Mouse (Mus musculus) spleen, embryonic (tissue): ENCODE measurements around the gene Pik3ap1.

Experiments
- CTCF ChIA-PET: fragments of 350-600 bp; sonication (Branson Sonifier 250); formaldehyde crosslinking; loops from one replicate; lab custom pipeline; 2022; lab: Charles Lee

Pik3ap1 gene

DNA sequence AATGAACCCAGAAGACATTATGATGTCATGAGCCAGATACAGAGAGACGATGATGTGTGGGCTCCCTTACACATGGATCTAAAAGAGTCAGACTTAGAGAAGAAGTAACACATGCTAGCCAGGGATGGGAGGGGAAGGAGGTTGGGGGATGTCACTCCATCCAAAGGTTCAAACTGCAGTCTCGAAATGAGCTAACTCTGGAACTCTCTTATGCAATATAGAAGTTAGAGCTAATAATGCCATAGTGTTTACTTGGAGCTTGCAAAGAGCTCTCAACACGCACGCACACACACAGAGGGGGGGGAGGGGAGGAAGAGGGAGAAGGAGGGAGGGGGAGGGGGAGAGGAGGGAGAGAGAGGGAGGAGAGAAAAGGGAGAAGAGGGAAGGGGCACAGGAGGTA lies 13.5 kb downstream of the Pik3ap1 start:
- CTCF ChIA-PET, result interaction anchor here (0.6 to 1.8 kb wide), 5 partner anchors 14 to 39 kb away, joined by 4 to 6 read pairs (median 4); no protein-coding TSS in a partner anchor

DNA sequence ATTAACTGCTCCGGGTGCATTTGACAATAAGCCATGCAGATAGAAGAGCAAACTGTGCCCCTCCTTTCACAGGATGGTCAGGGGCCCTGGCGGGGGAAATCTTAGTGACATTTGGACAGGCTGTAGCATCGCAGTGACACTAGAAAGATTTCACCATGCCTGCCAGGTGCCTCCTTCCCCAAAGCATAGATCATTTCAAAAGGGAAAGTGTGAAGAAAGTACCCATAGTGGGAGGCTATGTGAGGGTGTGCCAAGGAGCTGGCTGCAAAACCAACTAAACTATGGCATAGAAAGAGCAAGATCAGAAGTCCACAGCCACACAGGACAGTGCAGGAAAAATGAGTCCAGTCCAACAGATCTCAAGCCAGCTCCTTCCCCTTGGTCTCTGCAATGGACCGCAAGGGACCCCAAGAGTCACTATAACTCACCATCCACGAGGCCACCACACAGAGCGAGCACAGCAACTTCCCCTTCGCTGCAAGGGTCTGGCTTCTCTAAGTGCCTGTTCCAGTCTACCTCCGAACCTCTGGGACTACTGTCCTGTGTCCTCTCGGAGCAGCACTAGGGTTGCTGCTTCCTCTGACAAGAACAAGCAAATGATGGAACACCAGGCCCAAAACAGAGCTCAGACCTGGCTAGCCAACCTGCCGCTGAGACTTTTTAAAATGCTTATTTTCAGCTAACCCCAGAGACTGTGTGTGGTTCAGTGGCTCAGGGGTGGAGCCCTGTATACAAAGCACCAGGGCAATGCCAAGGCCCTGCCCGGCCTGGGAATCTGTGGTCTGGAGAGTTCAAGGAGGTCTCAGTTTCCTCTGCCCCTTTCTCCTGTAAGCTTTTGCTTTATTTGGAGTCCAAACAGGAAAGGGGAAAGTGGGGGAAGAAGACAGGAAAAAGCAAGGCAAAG lies 15.1 kb downstream of the Pik3ap1 start:
- CTCF ChIA-PET, result interaction anchor here (0.6 to 1.8 kb wide), 8 partner anchors 14 to 681 kb away, joined by 3 to 6 read pairs (median 4); partner anchors contain the start of gene Pik3ap1

DNA sequence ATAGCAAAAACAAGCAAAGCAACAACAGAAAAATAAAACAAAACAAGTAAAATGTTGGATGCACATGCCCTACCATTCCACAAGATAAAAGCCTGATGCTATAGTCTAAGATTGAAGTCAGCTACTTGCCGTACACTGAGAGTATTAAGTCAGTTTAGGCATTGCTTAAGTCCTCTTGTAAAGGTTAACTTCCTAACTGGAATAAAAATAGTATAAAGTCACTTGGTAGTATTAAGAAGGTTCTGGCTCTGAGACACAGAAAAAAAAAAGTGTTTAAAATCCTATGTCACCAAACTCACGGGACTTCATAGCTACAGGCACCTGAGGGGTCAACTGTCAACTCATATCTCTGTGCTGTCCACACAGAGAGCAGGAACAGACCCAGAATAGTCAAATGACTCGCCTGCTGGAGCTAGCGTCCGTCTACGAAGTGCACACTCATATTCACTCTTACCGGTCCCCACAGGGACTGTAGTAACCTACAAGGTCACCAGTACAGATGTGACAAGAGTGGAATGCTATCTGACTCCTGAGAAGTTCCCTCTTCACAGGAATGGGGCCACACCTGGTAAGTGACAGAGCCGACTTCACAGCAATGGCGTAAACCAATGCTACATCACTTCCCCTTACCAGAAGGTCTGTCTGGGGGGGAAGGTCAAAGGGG lies 17.9 kb downstream of the Pik3ap1 start:
- CTCF ChIA-PET, result interaction anchor here (0.7 to 1.4 kb wide), 2 partner anchors 11 to 18 kb away, joined by 3 to 5 read pairs; no protein-coding TSS in a partner anchor

DNA sequence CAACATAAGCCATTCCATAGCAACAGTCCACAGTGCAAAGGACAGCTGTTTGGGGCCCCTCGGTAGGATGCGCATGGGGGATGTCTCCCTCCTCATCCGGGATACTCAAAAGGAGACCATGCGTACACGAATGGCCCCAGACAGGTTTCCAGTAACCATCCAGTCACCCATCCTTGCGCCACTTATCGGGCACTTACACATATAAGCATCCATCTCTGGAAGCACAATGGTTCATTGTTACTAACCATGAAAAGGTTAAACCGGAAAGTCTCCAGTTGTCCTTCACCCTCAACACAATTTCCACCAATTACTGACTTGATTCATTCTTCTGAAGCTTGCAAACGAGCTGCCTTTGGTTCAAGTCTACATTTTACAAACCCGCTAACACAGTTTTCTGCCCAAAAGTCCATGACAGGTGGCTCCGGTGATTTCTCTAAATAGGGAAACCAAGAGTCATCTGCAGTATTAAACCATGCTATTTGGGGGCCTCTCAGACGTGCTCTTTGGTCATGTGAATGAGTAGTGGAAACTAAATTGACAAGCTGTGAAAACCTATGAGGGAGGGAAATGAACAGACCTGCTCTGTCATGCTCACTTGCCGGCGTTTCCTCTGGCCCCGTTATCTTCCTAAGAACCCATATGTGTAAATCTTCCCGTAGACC lies 18.6 kb downstream of the Pik3ap1 start:
- CTCF ChIA-PET, result interaction anchor here (0.6 to 1.4 kb wide), 4 partner anchors 10 to 122 kb away, joined by 3 to 8 read pairs (median 4); no protein-coding TSS in a partner anchor

DNA sequence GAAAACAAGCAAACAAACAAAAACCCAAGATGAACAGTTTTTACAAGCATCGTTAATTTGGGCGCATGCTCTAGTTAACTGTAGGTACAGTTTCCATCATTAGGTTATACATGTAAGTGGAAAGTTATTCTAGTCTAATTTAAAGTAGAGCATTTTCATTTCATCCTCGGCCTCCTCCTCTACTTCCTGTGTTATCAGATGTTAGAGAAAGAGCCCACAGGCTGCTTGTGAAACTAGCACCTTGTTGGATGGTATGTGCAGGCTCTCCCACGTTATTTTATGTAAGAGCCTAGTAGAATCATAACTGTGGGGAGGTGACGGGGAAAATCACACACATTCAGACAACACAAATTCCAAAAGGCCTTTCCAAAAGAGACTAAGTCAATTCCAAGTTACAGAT lies 19.3 kb downstream of the Pik3ap1 start:
- CTCF ChIA-PET, result interaction anchor here (0.6 to 1.4 kb wide), 4 partner anchors 9 to 123 kb away, joined by 3 to 8 read pairs (median 4); no protein-coding TSS in a partner anchor

DNA sequence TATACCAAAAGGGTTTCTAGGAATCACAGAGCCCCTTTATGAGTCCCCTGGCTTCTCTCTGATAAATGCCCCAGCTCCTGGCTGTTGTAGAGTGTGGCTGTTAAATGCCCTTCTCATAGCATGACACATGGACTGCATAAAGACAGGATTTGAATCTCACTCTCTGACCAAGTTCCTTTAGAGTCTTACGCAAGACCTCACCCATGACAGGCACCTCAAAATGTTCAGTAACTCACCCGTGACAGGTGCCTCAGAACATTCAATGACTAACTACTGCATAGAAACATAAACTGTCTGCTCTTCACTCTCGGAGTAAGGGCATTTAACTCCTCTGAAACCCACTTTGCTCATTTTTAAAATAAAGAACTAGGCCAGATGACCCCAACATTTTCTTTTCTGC lies 20.4 kb downstream of the Pik3ap1 start:
- CTCF ChIA-PET, result no interaction called here

DNA sequence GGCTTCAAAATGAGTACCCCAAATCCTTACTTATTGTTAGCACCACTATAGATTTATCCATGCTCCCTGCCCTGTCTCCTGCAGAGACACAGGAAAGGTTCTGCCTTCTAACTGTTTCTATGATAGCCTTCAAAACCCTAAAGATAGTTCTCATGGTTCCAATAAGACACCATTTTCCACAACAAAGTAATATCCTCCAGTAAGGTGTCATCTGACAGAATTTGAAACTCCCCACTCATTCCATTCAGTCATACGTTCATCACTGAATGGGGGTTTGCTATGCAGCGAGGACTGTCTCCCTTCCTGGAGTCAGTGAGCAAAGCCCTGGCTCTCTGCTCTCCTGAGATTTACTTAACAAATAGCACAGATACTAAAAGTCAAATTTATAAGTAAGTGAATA lies 21.9 kb downstream of the Pik3ap1 start:
- CTCF ChIA-PET, result no interaction called here

DNA sequence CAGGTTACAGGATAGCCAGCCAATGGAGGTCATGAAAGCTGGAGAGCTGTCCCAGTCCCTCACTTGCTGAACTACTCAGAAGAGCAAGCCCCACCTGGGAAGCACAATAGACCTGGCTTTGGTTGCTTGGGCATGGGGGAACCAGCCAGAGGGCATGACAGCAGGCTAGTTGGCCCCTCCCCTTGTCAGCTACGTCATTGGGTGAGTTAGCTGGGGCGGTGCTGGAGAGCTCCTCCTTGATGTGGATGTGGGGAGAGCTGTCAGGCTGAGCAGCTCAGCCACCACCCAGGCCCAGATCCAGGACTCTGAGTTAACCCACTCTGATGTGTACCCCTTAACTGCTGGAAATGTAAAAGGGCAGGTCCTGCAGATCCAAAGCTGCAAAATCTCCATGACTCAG lies 24.4 kb downstream of the Pik3ap1 start:
- CTCF ChIA-PET, result interaction anchor here (0.8 kb wide), 1 partner anchor 33 kb away, joined by 3 read pairs; no protein-coding TSS in a partner anchor

DNA sequence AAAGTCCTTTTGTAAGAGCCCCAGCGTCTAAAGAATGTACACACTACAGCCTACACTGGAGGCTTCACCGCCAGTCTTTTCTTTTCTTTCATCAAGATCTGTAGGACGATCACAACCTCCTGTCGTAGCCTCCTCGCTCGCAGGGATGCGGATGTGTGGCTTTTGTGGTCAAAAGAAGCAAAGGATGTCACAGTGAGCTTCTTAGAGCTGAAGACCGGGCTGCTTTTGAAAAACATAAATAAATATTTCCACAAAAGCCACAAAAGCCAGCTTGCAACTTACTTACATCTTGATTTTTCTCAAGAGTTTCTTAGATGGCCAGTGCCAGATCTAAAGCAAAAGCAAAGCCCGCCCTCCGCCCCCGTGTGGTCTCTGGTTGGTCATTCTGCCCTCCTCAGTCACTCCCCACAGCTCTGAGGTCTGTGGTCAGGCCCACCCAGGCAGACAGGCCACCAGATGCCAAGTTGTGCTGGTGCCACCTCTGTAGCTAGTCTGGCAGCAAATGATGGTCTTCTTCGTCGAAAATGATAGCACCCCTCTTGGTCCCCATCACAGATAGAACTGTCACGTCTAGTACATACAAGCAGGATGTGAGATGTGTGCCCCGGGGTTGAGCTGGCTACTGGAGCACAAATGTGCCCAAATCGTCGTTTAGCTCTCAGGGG lies 30.5 kb downstream of the Pik3ap1 start:
- CTCF ChIA-PET, result interaction anchor here (0.9 kb wide), 1 partner anchor 37 kb away, joined by 4 read pairs; no protein-coding TSS in a partner anchor

DNA sequence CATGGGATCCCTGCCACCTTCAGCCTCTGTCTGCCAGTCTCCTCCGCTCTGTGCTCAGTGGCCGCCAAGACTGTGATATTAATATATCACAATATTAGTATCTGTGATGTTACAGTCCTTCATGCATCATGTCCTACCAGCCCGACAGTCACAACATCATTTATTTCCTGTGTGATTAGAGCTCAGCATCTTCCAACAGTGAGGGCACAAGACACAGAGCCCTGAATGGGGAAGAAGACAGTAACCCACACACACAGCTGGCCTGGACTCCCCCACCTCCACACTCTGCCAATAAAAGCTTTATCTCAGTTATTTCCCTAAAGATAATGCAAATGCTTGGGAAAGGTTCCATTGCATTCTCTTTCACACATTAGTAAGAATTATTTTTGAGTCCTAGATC lies 35.3 kb downstream of the Pik3ap1 start:
- CTCF ChIA-PET, result interaction anchor here (0.9 to 1.0 kb wide), 2 partner anchors 9 to 12 kb away, joined by 4 read pairs; no protein-coding TSS in a partner anchor

DNA sequence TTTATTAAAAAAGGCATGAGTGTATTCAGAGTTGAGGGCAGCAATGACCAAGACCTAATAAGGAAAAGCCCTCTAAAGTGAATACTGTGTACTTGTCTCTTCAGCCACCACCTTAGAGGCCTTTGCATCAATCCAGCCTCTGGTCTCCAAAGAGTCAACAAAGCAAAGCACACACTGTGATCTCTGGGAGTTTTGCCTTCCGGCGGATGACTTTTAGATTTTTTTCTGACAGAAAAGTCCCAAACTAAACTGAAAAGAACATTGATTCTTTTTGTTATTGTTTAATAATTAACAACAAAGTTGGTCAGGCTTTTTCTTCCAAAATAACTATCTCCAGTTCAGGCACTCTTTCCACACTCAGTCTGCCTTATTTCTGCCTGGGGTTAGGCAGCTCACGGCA lies 36.7 kb downstream of the Pik3ap1 start:
- CTCF ChIA-PET, result interaction anchor here (0.8 kb wide), 1 partner anchor 19 kb away, joined by 3 read pairs; no protein-coding TSS in a partner anchor

DNA sequence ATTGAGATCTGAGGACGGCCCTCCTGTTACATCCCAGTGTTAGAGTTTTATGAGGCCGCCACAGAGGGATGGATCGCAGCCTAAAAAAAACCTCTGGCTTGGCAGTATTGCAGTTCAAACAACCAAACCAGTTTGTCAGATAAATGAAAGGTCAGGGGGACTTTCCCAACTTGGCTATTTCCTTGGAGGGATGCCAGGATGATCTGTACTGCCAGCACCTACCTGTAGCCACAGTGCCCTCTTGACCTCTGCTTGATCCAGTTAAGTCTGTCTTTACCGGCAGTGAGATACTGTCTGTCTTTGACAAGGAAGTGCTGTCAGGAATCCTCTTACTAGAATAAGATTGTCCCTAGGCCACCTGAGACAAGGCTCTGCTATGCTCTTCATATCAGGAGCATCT lies 37.6 kb downstream of the Pik3ap1 start:
- CTCF ChIA-PET, result no interaction called here

DNA sequence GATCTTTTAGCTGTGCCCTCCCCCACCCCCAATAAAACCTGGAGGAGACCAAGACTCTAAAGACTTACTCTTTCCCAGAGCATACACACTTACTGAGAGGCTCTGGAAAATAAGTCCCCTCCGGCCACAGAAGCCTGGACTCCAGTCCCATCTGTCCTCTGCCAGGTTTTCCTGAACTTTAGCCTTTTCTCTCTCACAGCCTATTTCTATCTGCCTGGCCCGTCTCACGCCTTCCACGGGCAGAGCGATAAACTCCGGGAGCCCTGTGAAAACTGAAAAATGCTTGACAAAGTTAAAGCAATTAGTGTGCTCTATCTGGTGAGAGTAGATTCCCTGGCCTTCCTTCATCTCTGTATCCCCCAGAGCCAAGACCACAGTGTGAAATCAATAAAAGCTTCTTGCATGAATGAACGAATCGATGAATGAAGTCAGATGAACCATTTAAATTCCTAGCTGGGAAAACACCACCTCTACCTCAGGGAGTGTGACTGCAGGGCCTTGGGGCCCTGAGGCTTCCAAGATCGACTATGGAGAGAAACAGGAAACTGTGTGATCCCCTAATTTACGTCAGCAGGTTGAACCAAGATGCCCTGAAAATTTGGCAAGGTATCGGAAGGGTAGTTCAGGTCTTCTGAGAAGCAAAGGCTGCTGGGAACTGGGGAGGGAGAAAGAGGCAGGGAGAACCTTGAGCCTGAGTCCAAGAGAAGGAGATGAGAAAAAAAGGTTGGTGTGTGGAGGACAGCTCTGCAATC lies 38.6 kb downstream of the Pik3ap1 start:
- CTCF ChIA-PET, result interaction anchor here (0.6 to 2.8 kb wide), 2 partner anchors 13 to 20 kb away, joined by 3 to 13 read pairs; no protein-coding TSS in a partner anchor

DNA sequence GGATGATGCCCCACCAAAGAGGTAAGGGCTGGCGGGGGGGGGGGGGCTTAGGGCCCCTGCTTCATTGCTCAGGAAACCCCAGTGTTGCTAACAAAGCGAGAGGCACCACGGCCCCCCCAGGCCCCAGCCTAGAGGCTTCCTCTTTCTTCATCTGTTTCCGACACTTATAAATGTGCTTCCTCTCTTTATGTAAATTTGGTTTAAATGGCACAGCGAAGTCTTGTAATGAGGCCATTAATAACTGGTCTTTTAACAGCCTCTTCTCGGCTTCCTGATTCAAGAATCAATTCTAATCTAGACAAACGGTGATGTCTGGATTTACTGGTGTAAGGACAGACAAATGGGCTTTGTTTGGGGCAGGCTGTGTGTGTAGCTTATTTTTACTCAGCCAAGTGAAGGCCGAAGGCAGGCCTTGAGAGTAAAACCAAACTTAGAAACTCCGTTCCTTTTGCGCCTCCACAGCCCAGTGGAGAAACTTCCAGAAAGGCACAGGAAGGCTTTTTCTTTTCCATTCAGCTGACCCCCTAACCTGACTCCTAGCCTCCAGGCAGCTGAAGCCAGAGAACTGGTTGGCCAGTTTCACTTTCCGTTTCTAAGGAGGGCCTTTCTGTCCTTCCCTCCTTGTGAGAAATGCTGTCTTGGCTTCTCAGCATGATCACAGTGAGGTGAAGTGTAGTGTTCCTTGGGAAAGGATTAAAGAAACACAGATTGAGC lies 39.7 kb downstream of the Pik3ap1 start:
- CTCF ChIA-PET, result interaction anchor here (2.2 to 2.8 kb wide), 2 partner anchors 12 to 40 kb away, joined by 5 to 13 read pairs; partner anchors contain the start of gene Pik3ap1

DNA sequence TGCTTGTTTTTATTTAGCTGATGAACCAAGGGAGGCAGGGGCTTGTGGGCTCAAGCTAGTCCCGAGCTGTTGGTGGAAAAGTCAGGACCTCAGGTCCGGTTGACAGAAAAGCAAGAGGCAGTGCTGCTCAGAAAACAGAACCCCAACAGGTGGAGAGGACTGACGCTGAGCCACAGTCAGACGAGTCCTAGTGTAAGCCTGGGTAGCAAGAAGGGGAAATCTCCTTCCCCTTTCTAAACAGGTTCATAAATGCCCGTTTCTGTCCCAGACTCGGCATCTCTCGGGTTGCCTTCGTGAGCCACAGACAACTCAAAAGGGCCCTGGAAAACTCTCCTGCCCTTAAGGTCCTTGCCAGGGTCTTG lies 40.3 kb downstream of the Pik3ap1 start:
- CTCF ChIA-PET, result interaction anchor here (2.2 to 2.8 kb wide), 2 partner anchors 11 to 40 kb away, joined by 5 to 13 read pairs; partner anchors contain the start of gene Pik3ap1

DNA sequence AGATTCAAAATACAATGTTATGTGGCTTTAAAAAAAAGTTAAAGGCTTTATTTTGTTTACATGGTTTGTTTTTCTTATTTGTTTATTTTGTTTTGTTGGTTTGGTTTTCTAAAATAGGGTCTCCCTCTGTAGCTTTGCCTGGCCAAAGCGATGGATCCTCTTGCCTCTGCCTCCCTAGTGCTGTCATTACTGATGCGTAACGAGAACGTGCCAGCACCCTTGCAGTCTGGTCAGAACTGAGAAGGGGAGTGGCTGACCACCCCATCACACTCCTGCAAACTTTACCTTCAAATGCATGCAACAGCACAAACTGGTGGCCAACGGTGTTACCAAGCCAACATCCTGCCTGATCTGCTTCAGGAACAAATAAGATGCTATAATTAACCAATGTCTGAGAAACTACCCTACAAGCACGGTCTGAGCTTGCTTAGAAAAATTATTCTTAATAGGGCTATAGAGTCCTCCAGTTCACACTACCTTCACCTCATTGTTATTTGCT lies 42.3 kb downstream of the Pik3ap1 start:
- CTCF ChIA-PET, result interaction anchor here (1.0 to 1.8 kb wide), 3 partner anchors 10 to 34 kb away, joined by 3 to 5 read pairs (median 3); no protein-coding TSS in a partner anchor

DNA sequence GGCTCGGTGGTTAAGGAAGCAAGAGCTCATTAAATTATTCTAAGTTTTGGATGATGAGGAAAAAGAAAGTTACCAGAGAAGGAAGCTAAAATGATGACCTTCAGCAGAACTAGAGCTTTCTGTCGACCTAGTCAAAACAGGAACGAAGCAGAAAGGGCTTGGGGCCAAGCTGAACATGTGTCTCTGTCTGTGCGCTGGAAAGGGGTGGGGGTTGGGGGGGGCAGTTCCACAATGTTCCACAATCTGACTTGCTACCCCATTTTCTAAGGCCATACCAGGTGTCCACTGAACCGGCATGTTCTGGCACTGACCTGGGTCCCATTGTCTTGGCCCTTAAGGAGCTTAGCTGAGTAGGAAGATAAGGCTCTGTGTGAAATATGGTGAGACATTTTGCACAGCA lies 43.2 kb downstream of the Pik3ap1 start:
- CTCF ChIA-PET, result interaction anchor here (0.5 to 1.1 kb wide), 4 partner anchors 8 to 26 kb away, joined by 3 to 13 read pairs (median 4); no protein-coding TSS in a partner anchor

DNA sequence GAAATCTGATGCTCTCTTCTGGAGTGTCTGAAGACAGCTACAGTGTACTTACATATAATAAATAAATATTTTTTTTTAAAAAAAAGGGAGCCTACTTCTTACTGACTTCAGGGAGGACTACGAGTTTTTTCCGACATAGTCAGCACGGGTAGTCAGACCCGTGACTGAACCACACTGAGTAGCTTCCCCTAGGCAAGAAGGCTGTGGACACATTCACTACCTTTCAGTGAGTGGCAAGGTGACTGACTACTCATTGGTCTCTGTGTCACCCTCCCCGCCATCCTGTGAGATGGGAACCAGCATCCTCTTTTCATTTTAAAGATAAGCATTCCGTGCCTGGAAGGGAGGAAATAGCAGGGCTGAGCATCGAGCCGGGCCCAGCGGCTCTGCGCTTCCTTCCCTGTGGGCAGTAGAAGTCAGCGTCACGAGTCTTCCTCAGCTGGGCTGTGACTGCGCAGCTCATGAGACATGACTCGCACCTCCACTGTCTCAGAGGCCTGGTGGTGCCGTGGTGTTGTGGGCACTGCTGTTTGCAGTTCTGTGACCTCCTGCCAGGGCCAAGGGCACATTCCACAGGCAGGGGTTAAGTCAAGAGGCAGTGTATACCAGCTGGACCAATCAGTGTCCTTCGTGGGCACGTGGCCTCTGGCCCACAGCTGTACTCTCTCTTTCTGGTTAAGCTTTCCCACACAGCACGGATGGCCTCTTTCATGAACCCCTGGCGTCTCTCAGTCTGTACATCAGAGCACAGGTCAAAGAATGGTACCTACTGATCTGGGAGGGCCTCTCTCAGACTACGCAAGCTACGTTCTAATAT lies 45.7 kb downstream of the Pik3ap1 start:
- CTCF ChIA-PET, result interaction anchor here (1.4 kb wide), 1 partner anchor 10 kb away, joined by 3 read pairs; no protein-coding TSS in a partner anchor
